Mouse (Mus musculus): Measurements from ENCODE around the gene Fam186b. TPM values are rescaled to one million over a fixed set of nuclear protein-coding genes. Genes with fewer than 3 reads are reported as not detected.

Fam186b gene
- total and polyA plus RNA-seq, 2 experiments from 2014 or later: 0.38 to 1.6 TPM

DNA sequence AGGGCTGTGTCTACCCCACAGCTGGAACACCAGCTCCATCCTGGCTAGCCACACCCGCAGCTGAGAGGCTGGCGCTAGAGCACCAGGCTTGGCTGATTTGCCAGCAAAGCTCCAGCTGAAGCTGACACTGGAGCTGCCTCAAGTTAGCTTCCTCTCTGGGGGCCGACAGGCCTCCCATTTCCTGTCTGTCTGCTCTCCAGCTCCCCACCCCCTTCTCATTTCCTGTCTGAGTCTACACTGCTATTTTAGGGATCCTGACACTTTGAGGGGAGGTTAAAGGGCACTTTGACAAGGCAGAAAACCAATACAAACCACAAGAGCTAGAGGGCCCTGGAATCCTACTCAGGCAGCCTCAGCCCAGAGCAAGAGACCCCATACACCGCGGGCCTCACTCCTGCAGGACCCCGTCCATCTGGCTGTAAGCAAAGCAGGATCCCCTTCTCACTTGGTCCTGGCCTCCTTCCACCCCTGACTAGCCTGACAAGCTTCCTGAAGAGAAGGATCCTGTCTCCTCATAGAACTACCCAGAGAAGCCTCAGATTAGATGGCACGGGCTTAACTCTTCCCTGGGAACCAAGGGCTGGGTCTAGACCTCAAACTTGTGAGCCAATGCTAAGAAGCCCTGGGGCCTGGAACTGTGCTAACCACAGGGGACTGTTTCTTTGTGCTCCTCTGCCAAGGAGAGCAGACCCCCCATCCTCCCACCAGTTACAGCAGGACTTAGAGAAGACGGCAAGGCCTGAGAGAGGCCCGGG lies 37.4 kb upstream of the Fam186b start:
- Histone ChIP-seq H3K36me3 (ENCODE audit: insufficient read depth, low read length) (peaks cover 2% of the 10 kb centered on the region; the same call in 1 of the 2 replicates), H3K27me3 (ENCODE audit: insufficient read depth, low read length) (no peaks in the 10 kb centered on the region), H3K9ac (replicated peaks; ENCODE audit: low read length, poor library complexity, severe bottlenecking) (no peak overlapping the region), H3K4me1 (ENCODE audit: insufficient read depth, low read length) (no peaks in the 10 kb centered on the region), H3K9me3 (ENCODE audit: low read length) (no peaks in the 10 kb centered on the region), H3K27ac (ENCODE audit: low read depth, low read length) (peak overlapping the region; percentile 63), H3K4me3 (ENCODE audit: low read depth, low read length) (no peak overlapping the region), H3K4me2 (ENCODE audit: low read depth, low read length, poor library complexity, severe bottlenecking) (no peak overlapping the region)
- DNase-seq (ENCODE audit: low spot score): peak; percentile 54
- ATAC-seq (ENCODE audit: low FRiP score): peak; percentile 23; the same call in 1 of the 2 replicates
- 63% methylated on average over 9 of the region's 9 CpGs for WGBS
- TF ChIP-seq CTCF (IDR thresholded peaks at IDR 0.05): no peak; the same call in 1 of the 2 replicates

DNA sequence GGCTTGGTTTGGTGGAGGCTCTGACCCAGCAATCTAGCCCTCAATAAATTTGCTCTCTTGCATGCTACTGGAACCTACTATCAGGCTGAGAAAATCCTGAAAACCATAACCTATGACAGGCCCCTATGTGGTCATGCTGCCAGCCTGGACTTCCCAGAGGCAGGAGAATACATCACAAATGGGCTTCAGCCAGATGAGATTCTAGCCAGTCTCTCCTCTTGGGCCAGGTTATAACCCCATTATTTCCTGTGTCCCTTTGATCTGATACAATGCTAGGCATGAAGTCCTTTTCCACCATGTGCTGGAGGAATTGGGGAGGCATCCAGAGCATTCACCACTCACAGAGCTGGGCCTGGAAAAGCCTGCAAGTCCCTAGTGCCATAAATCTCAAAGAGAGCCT lies 36.4 kb upstream of the Fam186b start:
- TF ChIP-seq CTCF (IDR thresholded peaks at IDR 0.05): no peak
- no peak for DNase-seq (ENCODE audit: low spot score)
- Histone ChIP-seq H3K9me3 (ENCODE audit: low read length) (no peaks in the 10 kb centered on the region), H3K4me1 (ENCODE audit: insufficient read depth, low read length) (no peaks in the 10 kb centered on the region), H3K27ac (ENCODE audit: low read depth, low read length) (no peak overlapping the region), H3K4me3 (ENCODE audit: low read depth, low read length) (no peak overlapping the region), H3K9ac (replicated peaks; ENCODE audit: low read length, poor library complexity, severe bottlenecking) (no peak overlapping the region), H3K27me3 (ENCODE audit: insufficient read depth, low read length) (no peaks in the 10 kb centered on the region), H3K4me2 (ENCODE audit: low read depth, low read length, poor library complexity, severe bottlenecking) (no peak overlapping the region), H3K36me3 (ENCODE audit: insufficient read depth, low read length) (peaks cover 11% of the 10 kb centered on the region; the same call in 1 of the 2 replicates)
- ATAC-seq (ENCODE audit: low FRiP score): no peak

DNA sequence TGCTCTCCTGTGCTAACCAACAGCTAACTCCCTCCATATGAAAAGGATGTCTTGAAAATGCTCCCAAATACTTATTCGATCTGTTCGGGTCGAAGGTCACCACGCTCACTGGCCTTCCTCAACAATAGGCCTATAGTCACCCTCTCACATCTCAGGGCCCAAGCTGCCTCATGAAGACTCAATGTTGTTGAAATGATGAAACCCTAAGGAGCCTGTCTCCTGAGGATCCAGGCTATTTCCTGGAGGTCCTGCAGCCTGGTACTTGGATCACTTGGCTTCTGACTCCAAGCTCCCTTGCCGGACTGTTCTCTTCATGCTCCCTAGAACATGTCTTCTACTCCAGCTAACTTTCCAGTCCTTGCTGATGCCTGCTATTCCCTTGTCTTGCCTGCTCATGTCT lies 35.7 kb upstream of the Fam186b start:
- Histone ChIP-seq H3K4me1 (ENCODE audit: insufficient read depth, low read length) (no peaks in the 10 kb centered on the region), H3K27ac (ENCODE audit: low read depth, low read length) (no peak overlapping the region), H3K27me3 (ENCODE audit: insufficient read depth, low read length) (no peaks in the 10 kb centered on the region), H3K9ac (replicated peaks; ENCODE audit: low read length, poor library complexity, severe bottlenecking) (no peak overlapping the region), H3K4me3 (ENCODE audit: low read depth, low read length) (no peak overlapping the region), H3K36me3 (ENCODE audit: insufficient read depth, low read length) (peaks cover 13% of the 10 kb centered on the region; the same call in 1 of the 2 replicates), H3K9me3 (ENCODE audit: low read length) (no peaks in the 10 kb centered on the region), H3K4me2 (ENCODE audit: low read depth, low read length, poor library complexity, severe bottlenecking) (no peak overlapping the region)
- TF ChIP-seq CTCF (IDR thresholded peaks at IDR 0.05): no peak
- DNase-seq (ENCODE audit: low spot score) (no peak), ATAC-seq (ENCODE audit: low FRiP score) (no peak)
- WGBS: 54% methylated on average over 5 of the region's 5 CpGs

DNA sequence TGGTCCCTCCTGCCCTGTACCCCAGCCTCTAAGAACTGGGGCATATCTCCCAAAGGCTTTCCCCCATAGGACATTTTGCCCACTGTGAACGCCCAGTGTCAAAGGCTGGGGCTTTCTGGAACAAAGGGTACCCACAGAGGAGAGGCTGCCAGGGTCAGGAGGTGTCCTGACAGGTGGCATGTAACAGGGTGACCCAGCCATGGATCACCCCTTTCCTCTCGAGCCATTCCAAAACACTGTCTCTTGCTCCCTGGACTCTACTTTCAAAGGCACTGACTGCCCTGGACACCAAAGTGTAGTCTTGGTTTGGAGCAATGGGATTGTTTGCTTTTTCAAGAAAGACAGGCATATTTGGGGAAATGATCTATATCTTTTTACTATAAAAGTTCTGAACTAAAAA lies 34.6 kb upstream of the Fam186b start:
- TF ChIP-seq CTCF (IDR thresholded peaks at IDR 0.05): no peak
- DNase-seq (ENCODE audit: low spot score) (no peak), ATAC-seq (ENCODE audit: low FRiP score) (no peak)
- H3K27ac ChIP-seq (ENCODE audit: low read depth, low read length): no peak overlapping the region
- H3K36me3 ChIP-seq (ENCODE audit: insufficient read depth, low read length): peaks cover 17% of the 10 kb centered on the region
- H3K4me1 ChIP-seq (ENCODE audit: insufficient read depth, low read length): no peaks in the 10 kb centered on the region
- no peaks in the 10 kb centered on the region for H3K27me3 ChIP-seq (ENCODE audit: insufficient read depth, low read length)
- no peak overlapping the region for H3K4me3 ChIP-seq (ENCODE audit: low read depth, low read length)
- WGBS: 66% methylated on average over 2 of the region's 2 CpGs
- H3K9me3 ChIP-seq (ENCODE audit: low read length): no peaks in the 10 kb centered on the region
- no peak overlapping the region for H3K9ac ChIP-seq (replicated peaks; ENCODE audit: low read length, poor library complexity, severe bottlenecking)
- H3K4me2 ChIP-seq (ENCODE audit: low read depth, low read length, poor library complexity, severe bottlenecking): no peak overlapping the region

DNA sequence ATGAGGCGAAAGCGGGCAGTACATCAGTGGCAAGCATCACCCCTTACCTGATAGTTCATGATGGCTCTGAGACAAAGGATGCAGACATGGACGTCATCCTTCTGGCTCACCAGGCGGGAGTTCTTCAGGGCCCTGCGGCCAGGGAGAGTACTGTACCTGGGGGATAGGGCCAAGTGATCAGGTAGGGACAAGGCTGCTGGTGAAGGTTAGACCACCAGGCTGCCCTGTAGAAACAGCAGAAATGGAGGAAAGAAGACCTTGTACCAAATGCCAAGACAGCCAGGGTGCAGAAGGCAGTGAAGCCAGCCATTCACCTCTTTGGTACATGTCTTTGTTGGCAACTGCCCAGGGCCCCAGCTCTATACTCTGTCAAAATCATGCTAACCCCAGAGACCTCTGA lies 32.3 kb upstream of the Fam186b start:
- WGBS: 97% methylated on average over 5 of the region's 5 CpGs
- no peak for DNase-seq (ENCODE audit: low spot score)
- ATAC-seq (ENCODE audit: low FRiP score): no peak
- Histone ChIP-seq H3K4me2 (ENCODE audit: low read depth, low read length, poor library complexity, severe bottlenecking) (no peak overlapping the region), H3K36me3 (ENCODE audit: insufficient read depth, low read length) (peaks cover 29% of the 10 kb centered on the region), H3K9me3 (ENCODE audit: low read length) (no peaks in the 10 kb centered on the region), H3K27me3 (ENCODE audit: insufficient read depth, low read length) (no peaks in the 10 kb centered on the region), H3K27ac (ENCODE audit: low read depth, low read length) (no peak overlapping the region), H3K4me3 (ENCODE audit: low read depth, low read length) (no peak overlapping the region), H3K9ac (replicated peaks; ENCODE audit: low read length, poor library complexity, severe bottlenecking) (no peak overlapping the region), H3K4me1 (ENCODE audit: insufficient read depth, low read length) (no peaks in the 10 kb centered on the region)
- TF ChIP-seq CTCF (IDR thresholded peaks at IDR 0.05): no peak

DNA sequence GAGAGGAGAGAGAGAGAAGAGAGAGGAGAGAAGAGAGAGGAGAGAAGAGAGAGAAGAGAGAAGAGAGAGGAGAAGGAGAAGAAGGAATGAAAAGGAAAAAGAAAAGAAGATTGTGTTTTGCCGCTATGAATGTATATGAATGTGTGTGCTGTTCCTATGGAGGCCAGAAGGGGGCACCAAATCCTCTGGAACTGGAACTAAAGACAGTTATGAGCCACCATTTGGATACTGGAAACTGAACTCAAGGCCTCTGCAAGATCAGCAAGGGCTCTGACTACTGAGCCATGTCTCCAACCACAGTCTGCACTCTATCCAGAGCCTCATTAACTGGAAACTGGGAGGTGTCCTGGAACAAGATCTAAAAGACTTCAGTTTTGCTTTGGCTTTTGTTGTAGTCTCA lies 31.3 kb upstream of the Fam186b start:
- no peaks in the 10 kb centered on the region for H3K9me3 ChIP-seq (ENCODE audit: low read length)
- H3K36me3 ChIP-seq (ENCODE audit: insufficient read depth, low read length): peaks cover 34% of the 10 kb centered on the region
- no peak overlapping the region for H3K27ac ChIP-seq (ENCODE audit: low read depth, low read length)
- H3K4me2 ChIP-seq (ENCODE audit: low read depth, low read length, poor library complexity, severe bottlenecking): no peak overlapping the region
- no peak overlapping the region for H3K9ac ChIP-seq (replicated peaks; ENCODE audit: low read length, poor library complexity, severe bottlenecking)
- peak; percentile 70 for TF ChIP-seq CTCF (IDR thresholded peaks at IDR 0.05)
- H3K4me1 ChIP-seq (ENCODE audit: insufficient read depth, low read length): no peaks in the 10 kb centered on the region
- DNase-seq (ENCODE audit: low spot score): no peak
- no peaks in the 10 kb centered on the region for H3K27me3 ChIP-seq (ENCODE audit: insufficient read depth, low read length)
- H3K4me3 ChIP-seq (ENCODE audit: low read depth, low read length): no peak overlapping the region
- no peak for ATAC-seq (ENCODE audit: low FRiP score)
- 82% methylated on average over 1 of the region's 1 CpGs for WGBS
